Mouse (Mus musculus) hindbrain, postnatal 0 days (tissue): ENCODE results near the gene Magi2. TPM values are rescaled to one million over a fixed set of nuclear protein-coding genes. Genes with fewer than 3 reads are reported as not detected.

Experiments used
- ATAC-seq: fragments of 200-750 bp; cut with Nextera tagmentation; 2 replicates; pipeline ENCODE4 v1.8.0; 2017; ENCODE audit warnings: mild to moderate bottlenecking, moderate TSS enrichment, moderate library complexity
- DNase-seq: peaks from one replicate; pipeline ENCODE4 v3.0.0-alpha.2; 2015; ENCODE audit warnings: low spot score
- H3K27ac ChIP-seq: fragments of 300-500 bp; sonication (generic); 2 replicates; pipeline ENCODE4 v1.5.1; 2014; ENCODE audit warnings: mild to moderate bottlenecking
- H3K27me3 ChIP-seq: fragments of 300-500 bp; sonication (generic); 2 replicates; pipeline ENCODE4 v1.6.1; 2014; ENCODE audit warnings: low read length, mixed read lengths; ENCODE audit not compliant: insufficient read depth
- H3K36me3 ChIP-seq: fragments of 300-500 bp; sonication (generic); 2 replicates; pipeline ENCODE4 v1.6.1; 2014; ENCODE audit warnings: low read length, mixed read lengths; ENCODE audit not compliant: insufficient read depth
- H3K4me1 ChIP-seq: fragments of 300-500 bp; sonication (generic); 2 replicates; pipeline ENCODE4 v1.6.1; 2014; ENCODE audit warnings: antibody characterized with exemption, low read length, mixed read lengths; ENCODE audit not compliant: insufficient read depth
- H3K4me2 ChIP-seq: fragments of 300-500 bp; sonication (generic); 2 replicates; pipeline ENCODE4 v1.6.1; 2014; ENCODE audit warnings: low read depth, mild to moderate bottlenecking, low read length, moderate library complexity, mixed read lengths
- H3K4me3 ChIP-seq: fragments of 300-500 bp; sonication (generic); 2 replicates; pipeline ENCODE4 v1.5.1; 2014; ENCODE audit warnings: low read length
- H3K9ac ChIP-seq: fragments of 300-500 bp; sonication (generic); replicated peaks from 2 replicates; pipeline ENCODE4 v1.6.1; 2014; ENCODE audit warnings: mild to moderate bottlenecking, low read length, moderate library complexity, mixed read lengths
- H3K9me3 ChIP-seq: fragments of 300-500 bp; sonication (generic); 2 replicates; pipeline ENCODE4 v1.6.1; 2016; ENCODE audit warnings: low read length, mixed read lengths
- CTCF ChIP-seq: IDR thresholded peaks from 2 replicates; pipeline ENCODE4 v1.5.1; 2016; ENCODE audit warnings: antibody characterized with exemption, control low read depth, low read depth
- WGBS: fragments of 180-500 bp; shearing (Covaris S2); extraction: QIAGEN DNeasy Blood & Tissue Kit; methylation state at CpG from one replicate; pipeline ENCODE4 v1.1.7; 2014; 5-methylcytosine and 5-hydroxymethylcytosine counted together
- polyA plus RNA-seq: library from polyadenylated mRNA; unstranded; fragments of >200 nt; fragmentation: Nextera tagmentation; extraction: Ambion mirVana; gene quantifications from 2 replicates; pipeline ENCODE4 v1.2.1, GENCODE M21; 2015
- total RNA-seq: library from RNA; depleted of rRNA; stranded (reverse); fragments of >200 nt; gene quantifications from 2 replicates; pipeline ENCODE4 v1.2.3, GENCODE M21; 2014

Gene Magi2
- total and polyA plus RNA-seq, 2 experiments from 2014 or later, result 17.3 to 45.5 TPM

GRCm38 (mm10) chr5:20654766-20655472 lies 1428.1 kb downstream of the Magi2 start:
- H3K4me2 ChIP-seq, result no peak overlapping the region
- no peaks in the 10 kb centered on the region for H3K36me3 ChIP-seq
- H3K4me1 ChIP-seq, result no peaks in the 10 kb centered on the region; the same call in 1 of the 2 replicates
- H3K27ac ChIP-seq, result no peak overlapping the region
- TF ChIP-seq CTCF, result no peak
- WGBS, result 78% methylated on average over 10 of the region's 10 CpGs
- DNase-seq (no peak), ATAC-seq (no peak)
- H3K9ac ChIP-seq, result no peak overlapping the region
- H3K27me3 ChIP-seq, result no peaks in the 10 kb centered on the region
- H3K9me3 ChIP-seq, result no peaks in the 10 kb centered on the region
- H3K4me3 ChIP-seq, result no peak overlapping the region

GRCm38 (mm10) chr5:20657056-20657455 lies 1430.2 kb downstream of the Magi2 start:
- ATAC-seq (no peak), DNase-seq (no peak)
- Histone ChIP-seq H3K9ac (no peak overlapping the region), H3K4me2 (no peak overlapping the region), H3K4me3 (no peak overlapping the region), H3K27me3 (no peaks in the 10 kb centered on the region), H3K4me1 (no peaks in the 10 kb centered on the region; the same call in 1 of the 2 replicates), H3K27ac (no peak overlapping the region), H3K36me3 (no peaks in the 10 kb centered on the region), H3K9me3 (no peaks in the 10 kb centered on the region)
- TF ChIP-seq CTCF, result no peak
- 92% methylated on average over 5 of the region's 5 CpGs for WGBS

DNA sequence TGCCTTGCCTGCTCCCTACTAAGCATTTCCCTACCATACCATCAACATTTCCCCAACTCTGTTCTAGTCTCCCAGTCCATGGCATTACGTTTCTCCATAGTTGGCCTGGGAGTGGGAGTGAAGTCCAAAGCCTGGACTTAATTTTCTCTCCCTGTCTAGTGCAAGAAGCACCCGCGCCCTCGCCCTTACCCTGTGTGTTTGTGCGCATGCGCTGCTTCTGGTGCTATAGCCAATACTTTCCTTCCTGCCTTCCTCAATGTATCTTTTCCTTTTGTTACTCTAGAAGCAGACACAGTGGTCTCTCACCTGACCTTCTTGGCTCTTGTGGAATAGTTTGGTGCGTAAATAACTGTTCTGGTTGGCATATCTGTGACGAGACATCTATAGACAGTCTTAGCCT lies 1440.8 kb downstream of the Magi2 start:
- 95% methylated on average over 8 of the region's 8 CpGs for WGBS
- Histone ChIP-seq H3K4me3 (no peak overlapping the region), H3K9ac (no peak overlapping the region), H3K36me3 (no peaks in the 10 kb centered on the region), H3K27ac (no peak overlapping the region), H3K27me3 (no peaks in the 10 kb centered on the region), H3K9me3 (no peaks in the 10 kb centered on the region), H3K4me2 (no peak overlapping the region), H3K4me1 (no peaks in the 10 kb centered on the region)
- ATAC-seq (no peak), DNase-seq (no peak)
- no peak for TF ChIP-seq CTCF

- DNase-seq (no peak), ATAC-seq (no peak)
- Histone ChIP-seq H3K9ac (no peak overlapping the region), H3K9me3 (no peaks in the 10 kb centered on the region), H3K36me3 (no peaks in the 10 kb centered on the region), H3K27me3 (no peaks in the 10 kb centered on the region), H3K4me3 (no peak overlapping the region), H3K4me1 (no peaks in the 10 kb centered on the region), H3K4me2 (no peak overlapping the region), H3K27ac (no peak overlapping the region)
- WGBS, result 87% methylated on average over 10 of the region's 10 CpGs
- no peak for TF ChIP-seq CTCF
These were observed 1442.0 kb downstream of the Magi2 start for GRCm38 (mm10) chr5:20668736-20669355.

DNA sequence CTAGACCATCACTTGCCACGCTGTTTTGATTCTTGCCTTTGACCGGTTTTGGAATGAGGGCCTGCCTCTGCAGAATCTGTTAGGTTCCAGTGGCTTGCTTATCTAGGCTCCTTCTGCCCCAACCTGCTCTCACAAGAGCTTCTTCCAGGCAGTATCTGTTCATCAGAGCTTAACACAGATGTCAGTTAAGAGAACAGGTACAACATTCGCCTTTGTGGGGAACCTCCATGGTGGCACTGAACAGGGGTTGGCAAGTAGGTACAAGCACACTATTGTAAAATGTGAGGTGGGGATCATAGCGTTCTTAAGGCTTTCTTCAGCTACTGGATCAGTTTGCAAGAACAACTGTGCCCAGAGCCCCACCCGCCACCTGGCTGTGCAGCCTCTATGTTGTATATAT lies 1442.6 kb downstream of the Magi2 start:
- Histone ChIP-seq H3K27ac (no peak overlapping the region), H3K4me2 (no peak overlapping the region), H3K4me1 (no peaks in the 10 kb centered on the region), H3K9ac (no peak overlapping the region), H3K36me3 (no peaks in the 10 kb centered on the region), H3K27me3 (no peaks in the 10 kb centered on the region), H3K4me3 (no peak overlapping the region), H3K9me3 (no peaks in the 10 kb centered on the region)
- DNase-seq (no peak), ATAC-seq (no peak)
- 87% methylated on average over 5 of the region's 5 CpGs for WGBS
- no peak for TF ChIP-seq CTCF

DNA sequence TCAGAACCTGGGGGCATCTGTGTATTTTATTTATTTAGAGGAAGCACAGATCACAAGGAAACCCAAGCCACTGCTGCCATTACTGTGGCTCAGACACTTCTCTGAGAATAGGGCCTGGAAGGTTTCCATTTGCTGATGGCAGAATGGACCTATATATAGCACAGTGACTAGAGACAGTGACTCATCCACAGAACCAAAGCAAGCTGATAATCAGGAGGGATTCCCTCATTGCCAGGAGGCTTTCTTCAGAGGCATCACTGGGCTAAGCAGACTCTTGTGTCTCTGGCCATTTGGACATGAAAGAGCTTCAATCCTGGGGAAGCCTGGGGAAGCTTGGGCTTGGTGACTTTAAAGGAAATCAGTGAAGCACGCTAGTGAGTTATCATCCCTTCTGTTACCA lies 1445.0 kb downstream of the Magi2 start:
- no peak for ATAC-seq
- WGBS, result 39% methylated on average over 1 of the region's 1 CpGs

DNA sequence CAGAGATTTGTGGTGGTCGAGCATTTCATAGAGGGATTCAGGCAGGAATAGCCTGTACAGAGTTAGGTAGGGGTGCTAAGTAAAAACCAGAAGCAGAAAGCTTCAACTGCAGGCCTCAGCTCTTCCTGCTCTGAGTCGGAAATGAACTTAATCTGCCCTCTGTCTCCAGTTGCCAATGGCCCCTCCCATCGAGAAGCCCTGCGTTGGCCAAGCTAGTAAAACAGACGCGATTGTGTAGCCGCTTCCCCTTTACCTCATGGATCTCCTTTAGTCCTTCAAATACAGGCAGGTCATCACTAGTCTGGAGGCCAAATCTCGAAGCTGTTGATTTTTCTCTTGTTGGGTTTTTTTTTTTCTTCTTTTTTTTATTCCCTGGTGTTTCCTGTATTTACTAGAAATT lies 1447.7 kb downstream of the Magi2 start:
- DNase-seq (no peak), ATAC-seq (no peak)
- H3K27me3 ChIP-seq, result no peaks in the 10 kb centered on the region
- H3K4me2 ChIP-seq, result no peak overlapping the region
- WGBS, result 76% methylated on average over 8 of the region's 8 CpGs
- no peaks in the 10 kb centered on the region for H3K9me3 ChIP-seq
- no peak overlapping the region for H3K9ac ChIP-seq
- H3K27ac ChIP-seq, result no peak overlapping the region
- TF ChIP-seq CTCF, result no peak
- no peaks in the 10 kb centered on the region for H3K36me3 ChIP-seq
- H3K4me3 ChIP-seq, result no peak overlapping the region
- no peaks in the 10 kb centered on the region for H3K4me1 ChIP-seq

More for the DNA sequence above, 1445.0 kb downstream of the Magi2 start:
- no peaks in the 10 kb centered on the region for H3K4me1 ChIP-seq
- H3K9me3 ChIP-seq, result no peaks in the 10 kb centered on the region
- H3K9ac ChIP-seq, result no peak overlapping the region
- no peak overlapping the region for H3K27ac ChIP-seq
- no peak overlapping the region for H3K4me3 ChIP-seq
- no peak overlapping the region for H3K4me2 ChIP-seq
- no peaks in the 10 kb centered on the region for H3K36me3 ChIP-seq
- H3K27me3 ChIP-seq, result no peaks in the 10 kb centered on the region
- no peak for TF ChIP-seq CTCF
- no peak for DNase-seq
